Mouse (Mus musculus) thymus, adult 2 months (tissue): Measurements from ENCODE around the gene Hoxa7.

Experiments used
- CTCF ChIP-seq: fragments of 200-500 bp; IDR thresholded peaks from 2 replicates; pipeline ENCODE4 v1.5.1; 2012; ENCODE audit warnings: mild to moderate bottlenecking, control low read depth, low read length, moderate library complexity, borderline replicate concordance; ENCODE audit not compliant: control insufficient read depth, poor library complexity, insufficient read depth; ENCODE audit errors: extremely low read depth
- POLR2A ChIP-seq: fragments of 200-500 bp; IDR thresholded peaks from 2 replicates; pipeline ENCODE4 v1.6.1; 2012; ENCODE audit warnings: mild to moderate bottlenecking, low read length, control low read depth, moderate library complexity; ENCODE audit not compliant: control insufficient read depth, poor library complexity, insufficient read depth; ENCODE audit errors: extremely low read depth

DNA sequence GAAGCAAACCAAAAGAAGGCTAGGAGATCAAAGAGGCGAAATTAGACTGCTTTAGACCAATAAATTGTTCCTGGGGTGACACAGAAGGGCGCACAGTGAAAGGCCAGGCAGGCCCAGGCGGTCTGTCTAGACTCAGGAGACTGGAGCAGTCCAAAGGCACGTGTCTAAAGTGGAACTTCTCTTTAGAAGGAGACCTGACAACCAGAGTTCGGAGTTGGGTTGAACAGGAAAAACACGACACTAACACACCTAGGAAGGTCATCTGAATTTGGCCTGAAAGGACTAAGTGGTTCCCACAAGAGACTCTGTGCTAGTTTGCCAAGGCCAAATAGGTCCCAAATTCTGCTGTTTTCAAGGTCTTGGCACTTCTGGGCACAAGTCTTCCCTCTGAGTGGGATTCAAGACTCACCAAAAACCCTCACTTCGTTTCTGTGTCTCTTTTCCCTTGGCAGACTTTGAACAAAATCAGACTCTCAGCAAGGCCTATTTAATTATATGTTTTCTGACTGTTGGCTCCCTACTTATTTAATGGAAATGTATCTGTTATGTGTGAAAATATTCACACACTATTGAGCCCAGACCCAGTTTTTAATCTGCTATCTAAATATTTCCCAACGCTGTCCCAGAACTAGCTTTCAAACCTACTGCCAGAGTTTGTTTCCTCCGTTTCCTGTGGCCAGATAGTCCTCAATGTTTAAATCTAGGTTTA, 2.3 kb downstream of the Hoxa7 start:
- no peak for TF ChIP-seq CTCF
- TF ChIP-seq POLR2A, result no peak
